Mouse (Mus musculus) G1E (cell line): Measurements from ENCODE around the gene Agap2. TPM values are rescaled to one million over a fixed set of nuclear protein-coding genes. Genes with fewer than 3 reads are reported as not detected.

Experiments used
- ATAC-seq: 2 replicates; pipeline ENCODE4 v1.8.0; 2016; ENCODE audit warnings: mild to moderate bottlenecking; ENCODE audit not compliant: insufficient number of reproducible peaks, poor library complexity, low FRiP score, severe bottlenecking; ENCODE audit errors: extremely low read depth
- DNase-seq: peaks from one replicate; pipeline ENCODE4 v3.0.0; 2012; ENCODE audit warnings: low spot score
- H3K27me3 ChIP-seq: 2 replicates; pipeline ENCODE4 v1.6.1; 2012; ENCODE audit warnings: mild to moderate bottlenecking, low read length, inconsistent platforms; ENCODE audit not compliant: insufficient read depth
- H3K36me3 ChIP-seq: replicated peaks from 2 replicates; pipeline ENCODE3; 2012; ENCODE audit warnings: mild to moderate bottlenecking, inconsistent platforms
- H3K4me1 ChIP-seq: 2 replicates; pipeline ENCODE4 v1.6.1; 2012; ENCODE audit warnings: low read depth, low read length, inconsistent platforms, mixed read lengths; ENCODE audit not compliant: insufficient read depth
- H3K4me3 ChIP-seq: 2 replicates; pipeline ENCODE4 v1.5.1; 2012; ENCODE audit warnings: low read depth, mild to moderate bottlenecking, inconsistent platforms, low read length, moderate library complexity, mixed read lengths
- H3K9me3 ChIP-seq: replicated peaks from 2 replicates; pipeline ENCODE4 v1.6.1; 2012; ENCODE audit warnings: inconsistent platforms
- CTCF ChIP-seq: IDR thresholded peaks from 2 replicates; pipeline ENCODE4 v1.5.1; 2012; ENCODE audit warnings: low read depth, low read length, inconsistent platforms, mixed read lengths
- GATA1 ChIP-seq: IDR thresholded peaks from 2 replicates; pipeline ENCODE4 v1.6.1; 2012; ENCODE audit warnings: borderline replicate concordance, low read length, inconsistent platforms, mixed read lengths
- GATA2 ChIP-seq: IDR thresholded peaks from 2 replicates; pipeline ENCODE4 v1.6.1; 2012; ENCODE audit warnings: low read depth, low read length, inconsistent platforms, borderline replicate concordance
- POLR2AphosphoS5 ChIP-seq: IDR thresholded peaks from 2 replicates; pipeline ENCODE4 v1.6.1; 2012; ENCODE audit warnings: low read depth, low read length, inconsistent platforms; ENCODE audit not compliant: insufficient replicate concordance
- TAL1 ChIP-seq: conservative IDR thresholded peaks from 2 replicates; pipeline ENCODE4 v1.6.1; 2012; ENCODE audit warnings: low read depth, low read length, inconsistent platforms, mixed read lengths
- polyA plus RNA-seq: library from polyadenylated mRNA; stranded (reverse); fragments of >175 nt; gene quantifications from 2 replicates; pipeline ENCODE4 v1.2.3, GENCODE M21; 2012
- total RNA-seq, 2 experiments: library from RNA; stranded (forward) in 1 of 2; stranded (reverse) in 1 of 2; fragments of 200-1000 nt in 1 of 2; fragments of >200 nt in 1 of 2; fragmentation: Nextera tagmentation in 1 of 2; gene quantifications; 2 replicates each; pipeline ENCODE4 v1.2.3; 2014 to 2017

The Agap2 gene
- total and polyA plus RNA-seq, 3 experiments: 0.26 to 1.3 (median 1.1) TPM

GRCm38 (mm10) chr10:127137896-127138295 is 62.8 kb downstream of the Agap2 start:
- no peak overlapping the region for H3K4me3 ChIP-seq
- no peaks in the 10 kb centered on the region; the same call in 1 of the 2 replicates for H3K27me3 ChIP-seq
- no peak for DNase-seq
- H3K36me3 ChIP-seq: no peaks in the 10 kb centered on the region
- no peak for TF ChIP-seq GATA1
- no peak for TF ChIP-seq POLR2AphosphoS5
- no peak for TF ChIP-seq TAL1
- no peak for TF ChIP-seq CTCF
- no peak for TF ChIP-seq GATA2
- H3K9me3 ChIP-seq: no peaks in the 10 kb centered on the region
- ATAC-seq: no peak
- H3K4me1 ChIP-seq: peaks cover 57% of the 10 kb centered on the region

- Histone ChIP-seq H3K4me3 (no peak overlapping the region), H3K36me3 (no peaks in the 10 kb centered on the region), H3K9me3 (no peaks in the 10 kb centered on the region), H3K4me1 (peaks cover 51% of the 10 kb centered on the region), H3K27me3 (no peaks in the 10 kb centered on the region; the same call in 1 of the 2 replicates)
- no peak for DNase-seq
- no peak for ATAC-seq
- TF ChIP-seq TAL1 (no peak), GATA2 (no peak), POLR2AphosphoS5 (no peak), CTCF (no peak), GATA1 (no peak)
These were observed 63.5 kb downstream of the Agap2 start for GRCm38 (mm10) chr10:127138328-127139141.

- Histone ChIP-seq H3K36me3 (no peaks in the 10 kb centered on the region), H3K4me1 (peaks cover 40% of the 10 kb centered on the region), H3K4me3 (no peak overlapping the region), H3K9me3 (no peaks in the 10 kb centered on the region), H3K27me3 (no peaks in the 10 kb centered on the region; the same call in 1 of the 2 replicates)
- no peak for DNase-seq
- TF ChIP-seq CTCF (no peak), GATA1 (no peak), TAL1 (no peak), POLR2AphosphoS5 (no peak), GATA2 (no peak)
- no peak for ATAC-seq
These were observed 65.9 kb downstream of the Agap2 start for GRCm38 (mm10) chr10:127140971-127141370.

GRCm38 (mm10) chr10:127141500-127141899 is 66.4 kb downstream of the Agap2 start:
- ATAC-seq (no peak), DNase-seq (no peak)
- Histone ChIP-seq H3K36me3 (no peaks in the 10 kb centered on the region), H3K4me1 (peaks cover 35% of the 10 kb centered on the region), H3K27me3 (no peaks in the 10 kb centered on the region; the same call in 1 of the 2 replicates), H3K4me3 (no peak overlapping the region), H3K9me3 (no peaks in the 10 kb centered on the region)
- TF ChIP-seq TAL1 (no peak), GATA2 (no peak), POLR2AphosphoS5 (no peak), CTCF (no peak), GATA1 (no peak)

Other genes with a start within 250 kb of the Agap2 start
Only the 20 nearest of the 21 such genes appear.
- gene Atp23, start 173.9 kb upstream of the Agap2 start, total RNA-seq (2014; fragmentation: Nextera tagmentation): 6.8 and 13.4 TPM in 2 replicates
- 15.1 and 19.7 TPM in 2 replicates for gene Atp23, start 173.9 kb upstream of the Agap2 start, total RNA-seq (2017)
- 9.9 and 15.3 TPM in 2 replicates for gene Atp23, start 173.9 kb upstream of the Agap2 start, polyA plus RNA-seq
- gene Ctdsp2, start 96.6 kb upstream of the Agap2 start, total RNA-seq (2014; fragmentation: Nextera tagmentation): 67.2 and 81.4 TPM in 2 replicates
- gene Ctdsp2, start 96.6 kb upstream of the Agap2 start, total RNA-seq (2017): 28.1 and 30.2 TPM in 2 replicates
- 143 and 162 TPM in 2 replicates for gene Ctdsp2, start 96.6 kb upstream of the Agap2 start, polyA plus RNA-seq
- not detected in 2 replicates for gene Avil, start 74.6 kb upstream of the Agap2 start, total RNA-seq (2014; fragmentation: Nextera tagmentation)
- gene Avil, start 74.6 kb upstream of the Agap2 start, total RNA-seq (2017): 0.05 TPM in 1 of 2 replicates, not detected in the other
- gene Avil, start 74.6 kb upstream of the Agap2 start, polyA plus RNA-seq: 0.02 TPM in 1 of 2 replicates, not detected in the other
- gene Tsfm, start 44.4 kb upstream of the Agap2 start, total RNA-seq (2014; fragmentation: Nextera tagmentation): 44.5 and 59.6 TPM in 2 replicates
- 53.2 and 54.5 TPM in 2 replicates for gene Tsfm, start 44.4 kb upstream of the Agap2 start, total RNA-seq (2017)
- 58.9 and 66.0 TPM in 2 replicates for gene Tsfm, start 44.4 kb upstream of the Agap2 start, polyA plus RNA-seq
- gene Mettl1, start 33.9 kb upstream of the Agap2 start, total RNA-seq (2014; fragmentation: Nextera tagmentation): 36.0 and 49.6 TPM in 2 replicates
- 11.2 and 11.3 TPM in 2 replicates for gene Mettl1, start 33.9 kb upstream of the Agap2 start, total RNA-seq (2017)
- gene Mettl1, start 33.9 kb upstream of the Agap2 start, polyA plus RNA-seq: 21.9 and 33.4 TPM in 2 replicates
- 0.68 and 0.97 TPM in 2 replicates for gene Eef1akmt3, start 33.8 kb upstream of the Agap2 start, total RNA-seq (2014; fragmentation: Nextera tagmentation)
- gene Eef1akmt3, start 33.8 kb upstream of the Agap2 start, total RNA-seq (2017): 0.11 and 0.17 TPM in 2 replicates
- gene Eef1akmt3, start 33.8 kb upstream of the Agap2 start, polyA plus RNA-seq: 0.09 and 0.17 TPM in 2 replicates
- 2.1 and 4.9 TPM in 2 replicates for gene Cyp27b1, start 27.0 kb upstream of the Agap2 start, total RNA-seq (2014; fragmentation: Nextera tagmentation)
- 0.33 TPM in 1 of 2 replicates, not detected in the other for gene Cyp27b1, start 27.0 kb upstream of the Agap2 start, total RNA-seq (2017)
- 0.17 TPM in 2 replicates for gene Cyp27b1, start 27.0 kb upstream of the Agap2 start, polyA plus RNA-seq
- 0.68 and 1.1 TPM in 2 replicates for gene March9, start 15.1 kb upstream of the Agap2 start, total RNA-seq (2014; fragmentation: Nextera tagmentation)
- gene March9, start 15.1 kb upstream of the Agap2 start, total RNA-seq (2017): 1.2 and 1.3 TPM in 2 replicates
- 0.63 and 0.88 TPM in 2 replicates for gene March9, start 15.1 kb upstream of the Agap2 start, polyA plus RNA-seq
- 532 and 608 TPM in 2 replicates for gene Cdk4, start 11.8 kb upstream of the Agap2 start, total RNA-seq (2014; fragmentation: Nextera tagmentation)
- 648 and 675 TPM in 2 replicates for gene Cdk4, start 11.8 kb upstream of the Agap2 start, total RNA-seq (2017)
- 1,726 and 1,826 TPM in 2 replicates for gene Cdk4, start 11.8 kb upstream of the Agap2 start, polyA plus RNA-seq
- gene Tspan31, start 5.0 kb upstream of the Agap2 start, total RNA-seq (2014; fragmentation: Nextera tagmentation): 163 and 186 TPM in 2 replicates
- gene Tspan31, start 5.0 kb upstream of the Agap2 start, total RNA-seq (2017): 73.6 and 83.9 TPM in 2 replicates
- 30.3 and 41.8 TPM in 2 replicates for gene Tspan31, start 5.0 kb upstream of the Agap2 start, polyA plus RNA-seq
- gene Os9, start 45.8 kb downstream of the Agap2 start, total RNA-seq (2014; fragmentation: Nextera tagmentation): 47.9 and 55.4 TPM in 2 replicates
- 95.7 and 99.7 TPM in 2 replicates for gene Os9, start 45.8 kb downstream of the Agap2 start, total RNA-seq (2017)
- gene Os9, start 45.8 kb downstream of the Agap2 start, polyA plus RNA-seq: 110 and 126 TPM in 2 replicates
- gene B4galnt1, start 89.9 kb downstream of the Agap2 start, total RNA-seq (2014; fragmentation: Nextera tagmentation): 173 and 188 TPM in 2 replicates
- 65.0 and 66.7 TPM in 2 replicates for gene B4galnt1, start 89.9 kb downstream of the Agap2 start, total RNA-seq (2017)
- gene B4galnt1, start 89.9 kb downstream of the Agap2 start, polyA plus RNA-seq: 292 and 318 TPM in 2 replicates
- gene Slc26a10, start 105.4 kb downstream of the Agap2 start, total RNA-seq (2014; fragmentation: Nextera tagmentation): 8.4 and 10.1 TPM in 2 replicates
- 0.58 and 0.98 TPM in 2 replicates for gene Slc26a10, start 105.4 kb downstream of the Agap2 start, total RNA-seq (2017)
- 0.68 and 0.94 TPM in 2 replicates for gene Slc26a10, start 105.4 kb downstream of the Agap2 start, polyA plus RNA-seq
- 49.0 and 70.1 TPM in 2 replicates for gene Arhgef25, start 114.8 kb downstream of the Agap2 start, total RNA-seq (2014; fragmentation: Nextera tagmentation)
- 43.0 and 51.4 TPM in 2 replicates for gene Arhgef25, start 114.8 kb downstream of the Agap2 start, total RNA-seq (2017)
- 98.4 and 120 TPM in 2 replicates for gene Arhgef25, start 114.8 kb downstream of the Agap2 start, polyA plus RNA-seq
- gene Dtx3, start 120.4 kb downstream of the Agap2 start, total RNA-seq (2014; fragmentation: Nextera tagmentation): 318 and 360 TPM in 2 replicates
- gene Dtx3, start 120.4 kb downstream of the Agap2 start, total RNA-seq (2017): 95.8 and 125 TPM in 2 replicates
- gene Dtx3, start 120.4 kb downstream of the Agap2 start, polyA plus RNA-seq: 213 and 260 TPM in 2 replicates
- gene Pip4k2c, start 136.3 kb downstream of the Agap2 start, total RNA-seq (2014; fragmentation: Nextera tagmentation): 136 and 141 TPM in 2 replicates
- gene Pip4k2c, start 136.3 kb downstream of the Agap2 start, total RNA-seq (2017): 126 and 133 TPM in 2 replicates
- 130 and 151 TPM in 2 replicates for gene Pip4k2c, start 136.3 kb downstream of the Agap2 start, polyA plus RNA-seq
- 0.10 TPM in 1 of 2 replicates, not detected in the other for gene Kif5a, start 188.1 kb downstream of the Agap2 start, total RNA-seq (2014; fragmentation: Nextera tagmentation)
- gene Kif5a, start 188.1 kb downstream of the Agap2 start, total RNA-seq (2017): 0.11 and 0.17 TPM in 2 replicates
- 0.04 and 0.22 TPM in 2 replicates for gene Kif5a, start 188.1 kb downstream of the Agap2 start, polyA plus RNA-seq
- gene Dctn2, start 191.1 kb downstream of the Agap2 start, total RNA-seq (2014; fragmentation: Nextera tagmentation): 135 TPM in 2 replicates
- 139 and 154 TPM in 2 replicates for gene Dctn2, start 191.1 kb downstream of the Agap2 start, total RNA-seq (2017)
- gene Dctn2, start 191.1 kb downstream of the Agap2 start, polyA plus RNA-seq: 161 and 175 TPM in 2 replicates
- 107 and 121 TPM in 2 replicates for gene Mbd6, start 213.7 kb downstream of the Agap2 start, total RNA-seq (2014; fragmentation: Nextera tagmentation)
- gene Mbd6, start 213.7 kb downstream of the Agap2 start, total RNA-seq (2017): 4.1 and 6.6 TPM in 2 replicates
- gene Mbd6, start 213.7 kb downstream of the Agap2 start, polyA plus RNA-seq: 239 and 302 TPM in 2 replicates
- gene Mars, start 236.5 kb downstream of the Agap2 start, total RNA-seq (2014; fragmentation: Nextera tagmentation): 97.3 and 102 TPM in 2 replicates
- 109 and 144 TPM in 2 replicates for gene Mars, start 236.5 kb downstream of the Agap2 start, total RNA-seq (2017)
- 104 and 108 TPM in 2 replicates for gene Mars, start 236.5 kb downstream of the Agap2 start, polyA plus RNA-seq